Comparison of ENCODE assay signal across 26 mouse cellular contexts in genomic region chr17:78953240-78953639, GRCm38 (mm10). TPM values are rescaled to one million over a fixed set of nuclear protein-coding genes. Genes with fewer than 3 reads are reported as not detected.
DNase-seq lines count a peak whose midpoint lies in the region; ATAC-seq lines count a peak whose summit lies in the region.
"Had no signal": no experiment of that assay in that cellular context is flagged by ENCODE, and none has a peak within 500 bp of the region (broad histone marks: within the 10 kb centered on the region; RNA-seq: fewer than 3 reads in every experiment).

No protein-coding gene starts in this region.

- peak; percentile 30; the same call in 1 of the 2 replicates for ATAC-seq in embryonic facial prominence, embryonic 14.5 days (ENCODE audit: low read depth)
- peak; percentile 64; the same call in 1 of the 2 replicates for ATAC-seq in lung, embryonic 15.5 days (ENCODE audit: borderline replicate concordance, extremely low read depth, low FRiP score, low TSS enrichment)
- ATAC-seq: CD4-positive, CD25-positive, alpha-beta regulatory T cell, adult 4 months; forebrain, embryonic 13.5 days; forebrain, postnatal 0 days had no signal

- H3K27ac ChIP-seq in embryonic facial prominence, embryonic 14.5 days (replicated peaks; ENCODE audit: low read depth, low read length): no peak overlapping the region
- H3K27ac ChIP-seq in embryonic facial prominence, embryonic 10.5 days (replicated peaks): no peak overlapping the region
- peak overlapping the region; percentile 60 for H3K27ac ChIP-seq in lung, embryonic 15.5 days
- H3K27ac ChIP-seq: embryonic facial prominence, embryonic 13.5 days; forebrain, embryonic 13.5 days; heart, adult 2 months; heart, embryonic 15.5 days; hindbrain, embryonic 13.5 days had no signal

- no peaks in the 10 kb centered on the region for H3K9me3 ChIP-seq in embryonic facial prominence, embryonic 14.5 days (ENCODE audit: control insufficient read depth, low read length)
- no peaks in the 10 kb centered on the region for H3K9me3 ChIP-seq in embryonic facial prominence, embryonic 10.5 days
- H3K9me3 ChIP-seq in lung, embryonic 15.5 days: no peaks in the 10 kb centered on the region
- H3K9me3 ChIP-seq: embryonic facial prominence, embryonic 13.5 days; forebrain, embryonic 13.5 days; G1E; heart, embryonic 15.5 days; hindbrain, embryonic 13.5 days had no signal

- peak; percentile 27 for DNase-seq in embryonic facial prominence, embryonic 14.5 days (ENCODE audit: low spot score)
- no peak for DNase-seq in embryonic facial prominence, embryonic 10.5 days (ENCODE audit: low spot score)
- DNase-seq in lung, postnatal 10 days: no peak
- DNase-seq in lung, postnatal 25 days (ENCODE audit: low spot score): peak; percentile 10
- no peak for DNase-seq in kidney, adult 11 months
- no peak for DNase-seq in right cerebral cortex, postnatal 10 days (ENCODE audit: low spot score in 2 of 2)
- DNase-seq: adrenal gland, postnatal 10 days; B cell, adult 2 months; cerebellum, adult 11 months; cerebellum, adult 8-10 months; cerebellum, postnatal 14 days; embryo, embryonic 11 days; forebrain, postnatal 0 days; gastrocnemius, postnatal 14 days; heart, adult 2 months; heart, postnatal 14 days had no signal

- WGBS in embryonic facial prominence, embryonic 14.5 days: 76% methylated on average over 8 of the region's 8 CpGs
- 87% methylated on average over 8 of the region's 8 CpGs for WGBS in embryonic facial prominence, embryonic 10.5 days
- 61% methylated on average over 8 of the region's 8 CpGs for WGBS in lung, embryonic 15.5 days

- H3K36me3 ChIP-seq in embryonic facial prominence, embryonic 14.5 days (ENCODE audit: control insufficient read depth, insufficient read depth, low read length): peaks cover 90% of the 10 kb centered on the region
- peaks cover 96% of the 10 kb centered on the region for H3K36me3 ChIP-seq in embryonic facial prominence, embryonic 10.5 days (replicated peaks)
- H3K36me3 ChIP-seq in lung, embryonic 15.5 days: peaks cover 77% of the 10 kb centered on the region

- no peak overlapping the region for H3K4me3 ChIP-seq in embryonic facial prominence, embryonic 14.5 days (ENCODE audit: low read depth, low read length)
- no peak overlapping the region for H3K4me3 ChIP-seq in embryonic facial prominence, embryonic 10.5 days
- no peak overlapping the region for H3K4me3 ChIP-seq in lung, embryonic 15.5 days
- H3K4me3 ChIP-seq: embryonic facial prominence, embryonic 13.5 days; forebrain, embryonic 13.5 days; heart, adult 2 months; heart, embryonic 15.5 days; hindbrain, embryonic 13.5 days had no signal

- no peaks in the 10 kb centered on the region for H3K4me1 ChIP-seq in embryonic facial prominence, embryonic 14.5 days (ENCODE audit: control insufficient read depth, insufficient read depth, low read length)
- H3K4me1 ChIP-seq in embryonic facial prominence, embryonic 10.5 days: no peaks in the 10 kb centered on the region
- peaks cover 3% of the 10 kb centered on the region; the same call in 1 of the 2 replicates for H3K4me1 ChIP-seq in lung, embryonic 15.5 days
- H3K4me1 ChIP-seq: embryonic facial prominence, embryonic 13.5 days; forebrain, embryonic 13.5 days; heart, embryonic 15.5 days; hindbrain, embryonic 13.5 days had no signal

- H3K4me2 ChIP-seq in embryonic facial prominence, embryonic 14.5 days (ENCODE audit: low read depth, low read length): no peak overlapping the region
- no peak overlapping the region for H3K4me2 ChIP-seq in lung, embryonic 15.5 days
- H3K4me2 ChIP-seq: embryonic facial prominence, embryonic 13.5 days; forebrain, embryonic 13.5 days; heart, embryonic 11.5 days; heart, embryonic 15.5 days; hindbrain, embryonic 13.5 days had no signal

- no peak overlapping the region for H3K9ac ChIP-seq in embryonic facial prominence, embryonic 14.5 days (ENCODE audit: low read depth, low read length)
- no peak overlapping the region for H3K9ac ChIP-seq in lung, embryonic 15.5 days
- H3K9ac ChIP-seq: embryonic facial prominence, embryonic 13.5 days; forebrain, embryonic 13.5 days; forebrain, postnatal 0 days; heart, embryonic 15.5 days; hindbrain, embryonic 13.5 days had no signal

- no peaks in the 10 kb centered on the region for H3K27me3 ChIP-seq in embryonic facial prominence, embryonic 14.5 days (replicated peaks; ENCODE audit: control insufficient read depth, insufficient read depth, low read length)
- H3K27me3 ChIP-seq in embryonic facial prominence, embryonic 10.5 days (replicated peaks; ENCODE audit: low read depth, poor library complexity, severe bottlenecking): no peaks in the 10 kb centered on the region
- no peaks in the 10 kb centered on the region for H3K27me3 ChIP-seq in lung, embryonic 15.5 days
- H3K27me3 ChIP-seq: embryonic facial prominence, embryonic 13.5 days; forebrain, embryonic 13.5 days; heart, embryonic 15.5 days; hindbrain, embryonic 13.5 days had no signal

RNA-seq across cellular contexts. Expression of gene Ndufaf7, which starts 16.3 kb away (rescaled TPM):
- 49.0 and 52.5 TPM in 2 replicates for polyA plus RNA-seq in embryonic facial prominence, embryonic 14.5 days (2014; fragmentation: Nextera tagmentation; extraction: Ambion mirVana)
- 47.1 and 48.7 TPM in 2 replicates for polyA plus RNA-seq in embryonic facial prominence, embryonic 10.5 days (2016; fragmentation: Nextera tagmentation; extraction: Ambion mirVana)
- polyA plus RNA-seq in lung, embryonic 15.5 days (2015; fragmentation: Nextera tagmentation; extraction: Ambion mirVana): 56.9 and 60.0 TPM in 2 replicates

RNA-seq across cellular contexts. Expression of gene Cebpz, which starts 16.4 kb away (rescaled TPM):
- 53.3 and 54.7 TPM in 2 replicates for polyA plus RNA-seq in embryonic facial prominence, embryonic 14.5 days (2014; fragmentation: Nextera tagmentation; extraction: Ambion mirVana)
- polyA plus RNA-seq in embryonic facial prominence, embryonic 10.5 days (2016; fragmentation: Nextera tagmentation; extraction: Ambion mirVana): 57.8 and 66.2 TPM in 2 replicates
- 46.4 and 47.3 TPM in 2 replicates for polyA plus RNA-seq in lung, embryonic 15.5 days (2015; fragmentation: Nextera tagmentation; extraction: Ambion mirVana)

RNA-seq across cellular contexts. Expression of gene Cebpzos, which starts 36.9 kb away (rescaled TPM):
- 95.6 and 96.4 TPM in 2 replicates for polyA plus RNA-seq in embryonic facial prominence, embryonic 14.5 days (2014; fragmentation: Nextera tagmentation; extraction: Ambion mirVana)
- 99.2 and 102 TPM in 2 replicates for polyA plus RNA-seq in embryonic facial prominence, embryonic 10.5 days (2016; fragmentation: Nextera tagmentation; extraction: Ambion mirVana)
- 82.6 and 89.4 TPM in 2 replicates for polyA plus RNA-seq in lung, embryonic 15.5 days (2015; fragmentation: Nextera tagmentation; extraction: Ambion mirVana)

RNA-seq across cellular contexts. Expression of gene Sult6b1, which starts 46.4 kb away (rescaled TPM):
- polyA plus RNA-seq in embryonic facial prominence, embryonic 14.5 days (2014; fragmentation: Nextera tagmentation; extraction: Ambion mirVana): 0.22 and 0.75 TPM in 2 replicates
- polyA plus RNA-seq in embryonic facial prominence, embryonic 10.5 days (2016; fragmentation: Nextera tagmentation; extraction: Ambion mirVana): 0.19 TPM in 1 of 2 replicates, not detected in the other
- 0.08 and 0.14 TPM in 2 replicates for polyA plus RNA-seq in lung, embryonic 15.5 days (2015; fragmentation: Nextera tagmentation; extraction: Ambion mirVana)
- polyA plus RNA-seq: brain, embryonic 14.5 days; forebrain, postnatal 0 days; G1E; gonadal fat pad, adult 2 months; heart, adult 2 months; hindbrain, embryonic 13.5 days had no signal

Comparison
In these comparisons a context has a peak if more than half of its experiments do, and no peak if none do; other contexts are left out.
1. DNase-seq: peak in embryonic facial prominence, embryonic 14.5 days (single experiment) and lung, postnatal 25 days (single experiment); none in embryonic facial prominence, embryonic 10.5 days (single experiment), lung, postnatal 10 days (single experiment), kidney, adult 11 months (single experiment) and right cerebral cortex, postnatal 10 days (0 of 2).